Mouse (Mus musculus) olfactory bulb, adult 2 months (tissue): ENCODE data around the gene Tas1r3. TPM values are rescaled to one million over a fixed set of nuclear protein-coding genes. Genes with fewer than 3 reads are reported as not detected.
A peak's percentile ranks its signal among the peaks of the same experiment; 100 is the strongest.

Experiments used
- H3K27ac ChIP-seq: fragments of 200-500 bp; 2 replicates; pipeline ENCODE4 v1.5.1; 2012; ENCODE audit warnings: low read depth, low read length; ENCODE audit not compliant: insufficient read depth
- H3K4me1 ChIP-seq: fragments of 200-500 bp; 2 replicates; pipeline ENCODE4 v1.6.1; 2012; ENCODE audit warnings: low read length; ENCODE audit not compliant: control insufficient read depth, insufficient read depth
- H3K4me3 ChIP-seq: fragments of 200-500 bp; 2 replicates; pipeline ENCODE4 v1.5.1; 2012; ENCODE audit warnings: mild to moderate bottlenecking, low read depth, low read length, moderate library complexity; ENCODE audit not compliant: insufficient read depth
- CTCF ChIP-seq: fragments of 200-500 bp; IDR thresholded peaks from 2 replicates; pipeline ENCODE4 v1.5.1; 2012; ENCODE audit warnings: low read depth, mild to moderate bottlenecking, low read length, moderate library complexity; ENCODE audit not compliant: insufficient read depth
- POLR2A ChIP-seq: fragments of 200-500 bp; IDR thresholded peaks from 2 replicates; pipeline ENCODE4 v1.6.1; 2012; ENCODE audit warnings: mild to moderate bottlenecking, low read depth, low read length, moderate library complexity; ENCODE audit not compliant: insufficient read depth
- WGBS: fragments of 180-500 bp; shearing (Covaris S2); methylation state at CpG from one replicate; pipeline ENCODE4 v1.1.7; 2018; 5-methylcytosine and 5-hydroxymethylcytosine counted together
- polyA plus RNA-seq: library from polyadenylated mRNA; stranded (reverse); fragments of >200 nt; gene quantifications from 2 replicates; pipeline ENCODE4 v1.2.4, GENCODE M21; 2012; ENCODE audit warnings: low replicate concordance; ENCODE audit not compliant: missing spikeins, insufficient read depth, insufficient read length

Gene Tas1r3
- polyA plus RNA-seq, 1 experiment, result not detected

- Histone ChIP-seq H3K4me1 (peaks cover 40% of the 10 kb centered on the region), H3K27ac (peak within 1 kb of the TSS; percentile 99), H3K4me3 (peak within 1 kb of the TSS; percentile 91)
- TF ChIP-seq POLR2A (0 out of 2 replicates have a peak, but pooled peaks have one; percentile 5), CTCF (no peak)
- under 1% methylated on average over 52 of the region's 52 CpGs for WGBS
These were observed 28.4 kb upstream of the Tas1r3 start, which contains the start of the genes Pusl1 and Acap3 for GRCm38 (mm10) chr4:155891551-155892001. TSS of gene Pusl1 (minus strand) at chr4:155891781. TSS of gene Acap3 (plus strand) at chr4:155891822.

GRCm38 (mm10) chr4:155891011-155891471 is 27.9 kb upstream of the Tas1r3 start:
- no peak overlapping the region for H3K27ac ChIP-seq
- under 1% methylated on average over 34 of the region's 34 CpGs for WGBS
- TF ChIP-seq CTCF (no peak), POLR2A (no peak)
- peaks cover 40% of the 10 kb centered on the region for H3K4me1 ChIP-seq
- peak overlapping the region; percentile 91 for H3K4me3 ChIP-seq

GRCm38 (mm10) chr4:155889316-155889715 is 26.2 kb upstream of the Tas1r3 start:
- no peak for TF ChIP-seq POLR2A
- no peak for TF ChIP-seq CTCF
- no peak overlapping the region for H3K4me3 ChIP-seq
- peaks cover 26% of the 10 kb centered on the region for H3K4me1 ChIP-seq
- 87% methylated on average over 5 of the region's 5 CpGs for WGBS
- H3K27ac ChIP-seq, result no peak overlapping the region

- TF ChIP-seq POLR2A (no peak), CTCF (no peak)
- peaks cover 16% of the 10 kb centered on the region for H3K4me1 ChIP-seq
- 95% methylated on average over 9 of the region's 9 CpGs for WGBS
- H3K27ac ChIP-seq, result no peak overlapping the region
- no peak overlapping the region for H3K4me3 ChIP-seq
These were observed 25.0 kb upstream of the Tas1r3 start for GRCm38 (mm10) chr4:155888181-155888580.

GRCm38 (mm10) chr4:155887674-155888073 is 24.5 kb upstream of the Tas1r3 start:
- 86% methylated on average over 10 of the region's 10 CpGs for WGBS
- TF ChIP-seq CTCF (no peak), POLR2A (no peak)
- Histone ChIP-seq H3K4me3 (no peak overlapping the region), H3K4me1 (peaks cover 16% of the 10 kb centered on the region), H3K27ac (no peak overlapping the region)

GRCm38 (mm10) chr4:155886330-155886729 is 23.2 kb upstream of the Tas1r3 start:
- H3K4me3 ChIP-seq, result no peak overlapping the region
- WGBS, result 93% methylated on average over 5 of the region's 5 CpGs
- H3K4me1 ChIP-seq, result peaks cover 16% of the 10 kb centered on the region
- TF ChIP-seq POLR2A, result no peak
- no peak for TF ChIP-seq CTCF
- no peak overlapping the region for H3K27ac ChIP-seq

- WGBS, result 77% methylated on average over 3 of the region's 3 CpGs
- H3K4me3 ChIP-seq, result no peak overlapping the region
- TF ChIP-seq CTCF (no peak), POLR2A (no peak)
- H3K4me1 ChIP-seq, result no peaks in the 10 kb centered on the region
- no peak overlapping the region for H3K27ac ChIP-seq
These were observed 20.4 kb upstream of the Tas1r3 start for GRCm38 (mm10) chr4:155883587-155883986.

GRCm38 (mm10) chr4:155871404-155871803 is 8.2 kb upstream of the Tas1r3 start:
- H3K27ac ChIP-seq, result no peak overlapping the region
- peaks cover 15% of the 10 kb centered on the region for H3K4me1 ChIP-seq
- TF ChIP-seq POLR2A, result no peak
- TF ChIP-seq CTCF, result no peak
- H3K4me3 ChIP-seq, result no peak overlapping the region
- WGBS, result 92% methylated on average over 7 of the region's 7 CpGs

GRCm38 (mm10) chr4:155869317-155870033 is 6.3 kb upstream of the Tas1r3 start, which contains the start of the genes Cptp and Ints11:
TSS of gene Cptp (minus strand) at chr4:155869440.
TSS of gene Ints11 (plus strand) at chr4:155869546.
- Histone ChIP-seq H3K4me1 (peaks cover 15% of the 10 kb centered on the region), H3K4me3 (peak within 1 kb of the TSS; percentile 78), H3K27ac (peak within 1 kb of the TSS; percentile 22; the same call in 1 of the 2 replicates)
- under 1% methylated on average over 63 of the region's 63 CpGs for WGBS
- TF ChIP-seq POLR2A (peak; percentile 94), CTCF (no peak)
